Mouse (Mus musculus) olfactory bulb, adult 2 months (tissue): ENCODE data around the gene Hdgfl2.
"Not testable (repeated sequence)": the region's sequence is repeated elsewhere in the genome, so short reads cannot be mapped to it uniquely, and the experiment has no call there.

Experiments
- CTCF ChIP-seq: fragments of 200-500 bp; IDR thresholded peaks from 2 replicates; pipeline ENCODE4 v1.5.1; 2012; ENCODE audit warnings: low read depth, mild to moderate bottlenecking, low read length, moderate library complexity; ENCODE audit not compliant: insufficient read depth
- POLR2A ChIP-seq: fragments of 200-500 bp; IDR thresholded peaks from 2 replicates; pipeline ENCODE4 v1.6.1; 2012; ENCODE audit warnings: mild to moderate bottlenecking, low read depth, low read length, moderate library complexity; ENCODE audit not compliant: insufficient read depth

DNA sequence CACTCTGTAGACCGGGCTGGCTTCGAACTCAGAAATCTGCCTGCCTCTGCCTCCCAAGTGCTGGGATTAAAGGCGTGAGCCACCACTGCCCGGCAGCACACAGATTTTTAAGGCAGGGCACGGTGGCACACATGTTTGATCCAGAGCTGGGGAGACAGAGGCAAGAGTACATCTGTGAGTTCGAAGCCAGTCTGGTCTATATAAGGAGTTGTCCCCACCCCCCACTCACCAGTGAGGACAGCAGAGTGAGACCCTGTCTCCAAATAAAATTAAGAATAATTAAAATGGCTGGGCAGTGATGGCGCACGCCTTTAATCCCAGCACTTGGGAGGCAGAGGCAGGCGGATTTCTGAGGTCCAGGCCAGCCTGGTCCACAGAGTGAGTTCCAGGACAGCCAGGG is 1.1 kb upstream of the Hdgfl2 start:
- not testable (repeated sequence) for TF ChIP-seq CTCF, POLR2A
